Mouse (Mus musculus) liver, postnatal 0 days (tissue): ENCODE measurements around the gene Gmppa. TPM values are rescaled to one million over a fixed set of nuclear protein-coding genes. Genes with fewer than 3 reads are reported as not detected.

Experiments
- ATAC-seq: fragments of 200-750 bp; cut with Nextera tagmentation; 2 replicates; pipeline ENCODE4 v1.8.0; 2017; ENCODE audit warnings: mild to moderate bottlenecking, moderate library complexity
- DNase-seq: peaks from one replicate; pipeline ENCODE4 v3.0.0-alpha.2; 2016
- H3K27ac ChIP-seq: fragments of 300-500 bp; sonication (generic); 2 replicates; pipeline ENCODE4 v1.5.1; 2014; ENCODE audit warnings: antibody characterized with exemption, moderate library complexity, mild to moderate bottlenecking, low read depth
- H3K27me3 ChIP-seq: fragments of 300-500 bp; sonication (generic); 2 replicates; pipeline ENCODE4 v1.6.1; 2014; ENCODE audit warnings: low read length, control low read depth, mixed read lengths; ENCODE audit not compliant: insufficient read depth
- H3K36me3 ChIP-seq: fragments of 300-500 bp; sonication (generic); replicated peaks from 2 replicates; pipeline ENCODE4 v1.6.1; 2014; ENCODE audit warnings: mild to moderate bottlenecking, control low read depth, low read length, moderate library complexity, mixed read lengths; ENCODE audit not compliant: insufficient read depth
- H3K4me1 ChIP-seq: fragments of 300-500 bp; sonication (generic); 2 replicates; pipeline ENCODE4 v1.6.1; 2014; ENCODE audit warnings: antibody characterized with exemption, mild to moderate bottlenecking, control low read depth; ENCODE audit not compliant: insufficient read depth
- H3K4me2 ChIP-seq: fragments of 300-500 bp; sonication (generic); 2 replicates; pipeline ENCODE4 v1.6.1; 2014; ENCODE audit warnings: low read depth, mild to moderate bottlenecking, low read length, moderate library complexity, mixed read lengths
- H3K4me3 ChIP-seq: fragments of 300-500 bp; sonication (generic); 2 replicates; pipeline ENCODE4 v1.5.1; 2014; ENCODE audit warnings: low read depth, low read length
- H3K9ac ChIP-seq: fragments of 300-500 bp; sonication (generic); replicated peaks from 2 replicates; pipeline ENCODE4 v1.6.1; 2014; ENCODE audit warnings: mild to moderate bottlenecking, moderate library complexity
- H3K9me3 ChIP-seq: fragments of 300-500 bp; sonication (generic); 2 replicates; pipeline ENCODE4 v1.6.1; 2016; ENCODE audit warnings: mild to moderate bottlenecking, control low read depth, low read length, mixed read lengths
- CTCF ChIP-seq: sonication (generic); IDR thresholded peaks from 2 replicates; pipeline ENCODE4 v1.5.1; 2016; ENCODE audit warnings: antibody characterized with exemption, low read depth
- EP300 ChIP-seq: IDR thresholded peaks from 2 replicates; pipeline ENCODE4 v1.6.1; 2016; ENCODE audit warnings: antibody characterized with exemption, low read depth, mild to moderate bottlenecking
- WGBS: fragments of 180-500 bp; shearing (Covaris S2); extraction: QIAGEN DNeasy Blood & Tissue Kit; methylation state at CpG from one replicate; pipeline ENCODE4 v1.1.7; 2014; ENCODE audit not compliant: insufficient replicate concordance; 5-methylcytosine and 5-hydroxymethylcytosine counted together
- polyA plus RNA-seq: library from polyadenylated mRNA; unstranded; fragments of >200 nt; fragmentation: Nextera tagmentation; extraction: Ambion mirVana; gene quantifications from 2 replicates; pipeline ENCODE4 v1.2.1, GENCODE M21; 2015

Gmppa gene
- polyA plus RNA-seq, 1 experiment from 2014 or later = 22.0 TPM

- Histone ChIP-seq H3K9ac (peak overlapping the region; percentile 26; the same call in 1 of the 2 replicates), H3K27me3 (peaks cover 47% of the 10 kb centered on the region), H3K27ac (no peak overlapping the region), H3K9me3 (no peaks in the 10 kb centered on the region), H3K4me2 (peak overlapping the region; percentile 53), H3K36me3 (no peaks in the 10 kb centered on the region), H3K4me1 (peaks cover 3% of the 10 kb centered on the region; the same call in 1 of the 2 replicates), H3K4me3 (peak overlapping the region; percentile 13; the same call in 1 of the 2 replicates)
- TF ChIP-seq EP300 = no peak
- TF ChIP-seq CTCF = no peak
- ATAC-seq = no peak
- DNase-seq = no peak
- WGBS = 4% methylated on average over 30 of the region's 32 CpGs
Observed at GRCm38 (mm10) chr1:75422216-75422822, 13.4 kb upstream of the Gmppa start.

GRCm38 (mm10) chr1:75422823-75423471 lies 12.8 kb upstream of the Gmppa start:
- WGBS = 3% methylated on average over 69 of the region's 71 CpGs
- Histone ChIP-seq H3K36me3 (no peaks in the 10 kb centered on the region), H3K4me2 (peak overlapping the region; percentile 53), H3K27me3 (peaks cover 47% of the 10 kb centered on the region), H3K9ac (peak overlapping the region; percentile 26; the same call in 1 of the 2 replicates), H3K9me3 (no peaks in the 10 kb centered on the region), H3K4me1 (peaks cover 3% of the 10 kb centered on the region; the same call in 1 of the 2 replicates), H3K27ac (no peak overlapping the region), H3K4me3 (peak overlapping the region; percentile 13; the same call in 1 of the 2 replicates)
- ATAC-seq = peak; percentile 38; the same call in 1 of the 2 replicates
- no peak for TF ChIP-seq EP300
- TF ChIP-seq CTCF = no peak
- no peak for DNase-seq

- Histone ChIP-seq H3K9me3 (no peaks in the 10 kb centered on the region), H3K27me3 (peaks cover 47% of the 10 kb centered on the region), H3K4me1 (peaks cover 3% of the 10 kb centered on the region; the same call in 1 of the 2 replicates), H3K9ac (no peak overlapping the region), H3K4me3 (no peak overlapping the region), H3K27ac (no peak overlapping the region), H3K4me2 (no peak overlapping the region), H3K36me3 (no peaks in the 10 kb centered on the region)
- no peak for ATAC-seq
- no peak for DNase-seq
- TF ChIP-seq CTCF = no peak
- no peak for TF ChIP-seq EP300
- 73% methylated on average over 11 of the region's 11 CpGs for WGBS
Observed at GRCm38 (mm10) chr1:75423780-75424390, 11.8 kb upstream of the Gmppa start.

GRCm38 (mm10) chr1:75425796-75426471 lies 9.8 kb upstream of the Gmppa start:
- peaks cover 45% of the 10 kb centered on the region for H3K27me3 ChIP-seq
- H3K4me3 ChIP-seq = no peak overlapping the region
- ATAC-seq (no peak), DNase-seq (peak; percentile 67)
- H3K9me3 ChIP-seq = no peaks in the 10 kb centered on the region
- no peak for TF ChIP-seq EP300
- peak; percentile 67 for TF ChIP-seq CTCF
- no peak overlapping the region for H3K27ac ChIP-seq
- WGBS = 17% methylated on average over 10 of the region's 10 CpGs
- H3K4me2 ChIP-seq = no peak overlapping the region
- H3K36me3 ChIP-seq = no peaks in the 10 kb centered on the region
- H3K9ac ChIP-seq = no peak overlapping the region
- peaks cover 3% of the 10 kb centered on the region; the same call in 1 of the 2 replicates for H3K4me1 ChIP-seq

GRCm38 (mm10) chr1:75438782-75439181 lies 3.1 kb downstream of the Gmppa start:
- no peak for ATAC-seq
- H3K9ac ChIP-seq = no peak overlapping the region
- TF ChIP-seq CTCF (no peak), EP300 (no peak)
- H3K4me3 ChIP-seq = no peak overlapping the region
- 83% methylated on average over 8 of the region's 9 CpGs for WGBS
- H3K36me3 ChIP-seq = 0 out of 2 replicates have a peak, but pooled peaks cover 10% of the 10 kb centered on the region
- H3K4me2 ChIP-seq = no peak overlapping the region
- no peaks in the 10 kb centered on the region for H3K9me3 ChIP-seq
- no peaks in the 10 kb centered on the region for H3K27me3 ChIP-seq
- DNase-seq = no peak
- H3K4me1 ChIP-seq = peaks cover 9% of the 10 kb centered on the region
- no peak overlapping the region for H3K27ac ChIP-seq
